Mouse (Mus musculus): ENCODE measurements around the gene Pusl1.

Gene Pusl1

DNA sequence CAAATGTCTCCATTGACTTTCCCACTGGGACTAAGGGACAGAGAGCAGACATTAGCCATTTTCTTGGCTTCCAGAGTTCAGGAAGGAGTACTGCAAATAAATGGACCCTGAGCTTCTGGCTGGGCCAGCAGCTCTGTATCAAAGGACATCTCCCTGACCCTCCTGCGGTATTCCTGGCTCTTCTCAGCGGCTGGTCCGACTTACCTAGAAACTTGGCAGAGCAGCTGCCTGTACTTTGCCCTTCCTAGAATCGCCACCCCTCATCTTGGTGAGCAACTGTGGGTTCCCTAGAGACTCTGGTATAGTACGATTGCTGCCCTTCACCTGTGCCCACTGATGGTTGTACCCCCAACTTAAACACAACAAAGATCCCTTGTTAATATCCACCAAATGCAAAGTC lies 48.4 kb downstream of the Pusl1 start:
- no peak for DNase-seq (ENCODE audit: low read depth, low spot score)

DNA sequence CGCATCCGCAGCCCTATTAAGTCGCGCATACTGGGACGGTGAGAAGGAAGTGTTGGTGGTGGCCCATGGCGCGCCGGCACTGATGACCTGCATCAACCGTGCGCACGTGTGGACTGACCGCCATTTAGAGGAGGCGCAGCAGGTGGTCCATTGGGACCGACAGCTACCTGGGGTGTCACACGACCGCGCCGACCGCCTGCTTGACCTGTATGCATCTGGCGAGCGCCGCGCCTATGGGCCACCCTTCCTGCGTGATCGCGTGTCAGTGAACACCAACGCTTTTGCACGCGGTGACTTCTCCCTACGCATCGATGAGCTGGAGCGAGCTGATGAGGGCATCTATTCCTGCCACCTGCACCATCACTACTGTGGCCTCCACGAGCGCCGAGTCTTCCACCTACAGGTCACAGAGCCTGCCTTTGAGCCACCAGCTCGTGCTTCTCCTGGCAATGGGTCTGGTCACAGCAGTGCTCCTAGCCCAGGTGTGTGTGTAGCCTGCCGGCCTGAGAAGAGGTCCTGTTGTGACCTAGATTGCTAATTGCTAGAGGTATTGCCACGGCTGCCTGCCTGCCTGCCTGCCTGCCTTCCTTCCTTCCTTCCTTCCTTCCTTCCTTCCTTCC lies 49.8 kb downstream of the Pusl1 start:
- DNase-seq (ENCODE audit: low read depth, low spot score): peak; percentile 51

DNA sequence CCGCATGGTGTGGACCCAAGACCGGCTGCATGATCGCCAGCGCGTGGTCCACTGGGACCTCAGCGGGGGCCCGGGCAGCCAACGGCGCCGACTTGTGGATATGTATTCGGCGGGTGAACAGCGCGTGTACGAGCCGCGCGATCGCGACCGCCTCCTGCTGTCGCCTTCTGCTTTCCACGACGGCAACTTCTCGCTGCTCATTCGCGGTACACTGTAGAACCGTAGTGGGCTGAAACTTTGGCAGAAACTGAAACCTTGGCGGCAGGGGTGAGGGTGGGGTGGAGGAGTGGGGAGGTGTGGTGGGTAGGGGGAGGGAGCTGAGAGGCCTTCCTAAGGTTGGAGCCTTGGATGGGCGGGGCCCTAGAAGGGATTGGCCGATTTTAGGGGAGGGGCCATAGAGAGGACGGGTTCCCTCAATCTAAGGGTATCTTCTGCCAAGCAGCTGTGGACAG lies 50.6 kb downstream of the Pusl1 start:
- peak; percentile 91 for DNase-seq (ENCODE audit: low read depth, low spot score)

DNA sequence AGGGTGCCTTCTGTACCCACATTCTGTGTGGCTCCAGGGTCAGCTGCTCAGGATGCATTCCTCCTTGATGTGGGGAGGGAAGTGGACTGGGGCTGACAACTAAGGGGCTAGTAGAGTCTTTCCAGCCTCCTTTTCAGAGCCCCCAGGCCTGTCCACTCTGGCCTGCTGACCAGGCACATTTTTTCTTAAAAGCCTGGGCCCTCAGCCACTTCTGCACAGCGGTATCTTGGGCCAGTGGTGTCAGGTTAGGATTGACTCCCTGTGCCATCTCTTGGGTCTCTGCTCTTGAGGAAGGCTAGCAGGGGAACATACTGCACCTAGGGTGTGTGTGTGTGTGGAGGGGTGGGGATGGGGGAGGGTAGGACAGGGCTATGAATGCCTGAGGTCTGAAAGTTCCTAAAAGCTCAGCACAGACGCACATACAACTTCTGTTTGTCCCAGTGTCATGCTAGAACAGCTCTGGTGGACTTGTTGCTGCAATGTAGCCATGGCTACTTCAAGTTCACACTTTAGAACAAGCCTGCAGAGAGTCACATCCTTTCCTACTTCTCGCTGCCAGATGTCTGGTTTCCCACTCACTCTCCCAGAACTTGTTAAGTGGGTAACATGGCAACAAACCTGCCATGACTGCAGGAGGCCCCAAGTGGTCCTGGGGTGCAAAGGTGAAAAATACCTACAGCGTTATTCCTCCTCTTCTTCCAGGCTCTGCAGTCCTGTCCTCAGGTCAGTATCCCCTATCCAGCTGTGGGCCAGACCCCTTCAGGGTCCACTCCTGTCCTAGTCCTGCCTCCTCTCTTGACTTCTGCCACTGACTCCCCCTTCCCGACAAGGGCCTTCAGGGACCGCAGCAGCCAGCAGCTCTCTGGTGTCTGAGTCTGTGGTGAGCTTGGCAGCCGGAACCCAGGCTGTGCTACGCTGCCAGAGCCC lies 51.2 kb downstream of the Pusl1 start:
- DNase-seq (ENCODE audit: low read depth, low spot score): no peak

DNA sequence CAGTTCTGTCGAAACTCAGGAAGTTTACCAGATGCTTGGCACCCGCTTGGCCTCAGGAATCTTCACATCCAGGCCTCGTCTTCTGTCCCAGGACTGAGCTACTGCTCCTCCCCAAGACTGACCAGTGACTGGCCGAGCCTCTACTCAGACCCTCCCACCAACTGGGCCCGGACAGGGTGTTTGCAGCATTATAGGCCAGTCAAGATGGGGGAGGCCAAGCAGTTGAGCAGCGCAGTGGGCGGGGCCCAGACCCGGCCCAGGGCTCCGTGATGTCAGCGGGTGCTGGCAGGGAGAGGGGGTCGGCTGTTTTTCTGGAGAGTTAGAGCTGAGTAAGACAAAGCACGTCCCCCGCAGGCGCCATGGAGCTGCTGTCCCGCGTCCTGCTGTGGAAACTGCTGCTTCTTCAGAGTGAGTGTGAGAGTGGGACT lies 52.1 kb downstream of the Pusl1 start, which contains the start of gene Mxra8:
TSS of gene Mxra8 (plus strand) at position 198 of the 428 bp plus-strand sequence.
- DNase-seq (ENCODE audit: low read depth, low spot score): peak; percentile 73

DNA sequence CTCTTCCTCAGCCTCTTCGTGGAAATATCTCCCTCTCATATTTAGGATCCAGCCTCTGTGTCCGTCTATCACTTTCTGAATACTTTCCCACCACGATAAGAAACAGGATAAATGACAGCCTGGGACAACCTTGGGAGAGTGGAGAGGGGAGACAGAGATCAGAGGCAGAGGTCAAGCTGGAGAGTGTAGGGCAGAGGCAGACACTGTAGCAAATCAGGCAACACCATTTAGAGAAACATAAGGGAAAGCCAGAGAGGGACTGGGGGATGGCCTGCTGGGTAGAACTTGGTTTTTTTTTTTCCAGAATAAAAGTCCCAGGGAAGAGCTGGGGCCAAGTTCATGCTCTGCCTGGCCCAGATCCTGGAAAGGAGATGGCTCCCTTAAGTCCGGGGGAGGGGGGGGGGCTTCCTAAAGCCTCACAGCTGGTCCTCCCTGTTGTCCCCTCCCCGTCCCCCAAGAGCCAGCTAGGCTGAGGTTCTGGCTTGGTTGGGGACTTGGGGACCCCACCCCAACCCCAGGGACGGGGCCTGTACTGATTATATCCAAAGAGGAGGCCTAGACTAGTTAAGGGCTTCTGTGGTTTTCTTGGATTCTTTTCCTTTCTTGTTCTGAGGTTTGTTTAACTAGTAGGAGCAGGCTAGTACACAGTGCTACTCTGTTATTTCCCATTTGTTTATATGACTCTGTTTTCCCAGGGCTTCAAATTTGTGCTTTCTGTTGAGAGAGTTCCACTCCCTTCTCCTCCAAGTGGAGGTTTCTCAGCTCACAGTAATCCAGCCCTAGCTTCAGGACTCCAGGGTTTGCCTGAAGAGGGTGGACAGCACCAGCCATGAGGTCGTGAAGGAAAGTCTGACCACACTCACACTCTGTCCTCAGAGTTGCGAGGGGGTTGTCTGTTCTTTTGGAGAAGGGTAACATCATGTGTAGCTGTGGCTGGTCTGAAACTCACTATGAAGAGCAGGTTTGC lies 53.1 kb downstream of the Pusl1 start:
- no peak for DNase-seq (ENCODE audit: low read depth, low spot score)
